Mouse (Mus musculus): ENCODE results near the gene Dok4. TPM values are rescaled to one million over a fixed set of nuclear protein-coding genes. Genes with fewer than 3 reads are reported as not detected.
A peak's percentile ranks its signal among the peaks of the same experiment; 100 is the strongest.

The Dok4 gene
- polyA plus RNA-seq, 1 experiment, result 9.3 TPM

GRCm38 (mm10) chr8:94914256-94914655 lies 38.1 kb upstream of the Dok4 start:
- peaks cover 18% of the 10 kb centered on the region for H3K4me1 ChIP-seq (ENCODE audit: control insufficient read depth, insufficient read depth, low read length)
- no peak for TF ChIP-seq CTCF (IDR thresholded peaks at IDR 0.05; ENCODE audit: borderline replicate concordance, insufficient read depth, low read length)
- peak; percentile 22; the same call in 1 of the 2 replicates for TF ChIP-seq POLR2A (IDR thresholded peaks at IDR 0.05; ENCODE audit: low read depth, low read length)
- no peak overlapping the region for H3K4me3 ChIP-seq (ENCODE audit: insufficient read depth, low read length)
- peak overlapping the region; percentile 82 for H3K27ac ChIP-seq (ENCODE audit: insufficient read depth, low read length)

GRCm38 (mm10) chr8:94913061-94913660 lies 37.0 kb upstream of the Dok4 start:
- TF ChIP-seq CTCF (IDR thresholded peaks at IDR 0.05; ENCODE audit: borderline replicate concordance, insufficient read depth, low read length) (peak; percentile 9; the same call in 1 of the 2 replicates), POLR2A (IDR thresholded peaks at IDR 0.05; ENCODE audit: low read depth, low read length) (no peak)
- H3K4me3 ChIP-seq (ENCODE audit: insufficient read depth, low read length), result no peak overlapping the region
- peak overlapping the region; percentile 67; the same call in 1 of the 2 replicates for H3K27ac ChIP-seq (ENCODE audit: insufficient read depth, low read length)
- peaks cover 18% of the 10 kb centered on the region for H3K4me1 ChIP-seq (ENCODE audit: control insufficient read depth, insufficient read depth, low read length)

DNA sequence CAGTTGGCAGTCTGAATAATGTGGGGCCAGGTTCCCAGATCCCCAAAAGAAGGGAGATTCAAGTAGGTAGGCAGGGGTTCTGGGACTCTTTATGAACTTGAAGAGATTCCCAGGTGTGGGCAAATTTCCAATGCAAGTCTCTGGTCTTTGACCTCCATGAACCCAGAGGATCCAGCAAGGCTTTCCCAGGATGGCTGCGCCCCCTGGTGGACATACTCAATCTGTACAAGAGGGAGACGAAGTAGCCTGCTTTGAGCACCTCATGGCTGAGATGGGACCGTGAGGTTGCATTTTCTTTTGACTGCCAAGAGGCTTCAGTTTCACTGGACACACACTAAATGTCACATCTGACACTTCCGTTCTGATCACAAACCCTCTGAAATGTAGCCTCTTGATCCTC lies 32.7 kb upstream of the Dok4 start:
- Histone ChIP-seq H3K4me3 (ENCODE audit: insufficient read depth, low read length) (no peak overlapping the region), H3K4me1 (ENCODE audit: control insufficient read depth, insufficient read depth, low read length) (peaks cover 16% of the 10 kb centered on the region; the same call in 1 of the 2 replicates), H3K27ac (ENCODE audit: insufficient read depth, low read length) (no peak overlapping the region)
- TF ChIP-seq CTCF (IDR thresholded peaks at IDR 0.05; ENCODE audit: borderline replicate concordance, insufficient read depth, low read length) (peak; percentile 76), POLR2A (IDR thresholded peaks at IDR 0.05; ENCODE audit: low read depth, low read length) (no peak)

- TF ChIP-seq POLR2A (IDR thresholded peaks at IDR 0.05; ENCODE audit: low read depth, low read length) (no peak), CTCF (IDR thresholded peaks at IDR 0.05; ENCODE audit: borderline replicate concordance, insufficient read depth, low read length) (no peak)
- H3K4me1 ChIP-seq (ENCODE audit: control insufficient read depth, insufficient read depth, low read length), result peaks cover 12% of the 10 kb centered on the region; the same call in 1 of the 2 replicates
- no peak overlapping the region for H3K27ac ChIP-seq (ENCODE audit: insufficient read depth, low read length)
- no peak overlapping the region for H3K4me3 ChIP-seq (ENCODE audit: insufficient read depth, low read length)
Measured at GRCm38 (mm10) chr8:94907591-94908300, 31.6 kb upstream of the Dok4 start.

DNA sequence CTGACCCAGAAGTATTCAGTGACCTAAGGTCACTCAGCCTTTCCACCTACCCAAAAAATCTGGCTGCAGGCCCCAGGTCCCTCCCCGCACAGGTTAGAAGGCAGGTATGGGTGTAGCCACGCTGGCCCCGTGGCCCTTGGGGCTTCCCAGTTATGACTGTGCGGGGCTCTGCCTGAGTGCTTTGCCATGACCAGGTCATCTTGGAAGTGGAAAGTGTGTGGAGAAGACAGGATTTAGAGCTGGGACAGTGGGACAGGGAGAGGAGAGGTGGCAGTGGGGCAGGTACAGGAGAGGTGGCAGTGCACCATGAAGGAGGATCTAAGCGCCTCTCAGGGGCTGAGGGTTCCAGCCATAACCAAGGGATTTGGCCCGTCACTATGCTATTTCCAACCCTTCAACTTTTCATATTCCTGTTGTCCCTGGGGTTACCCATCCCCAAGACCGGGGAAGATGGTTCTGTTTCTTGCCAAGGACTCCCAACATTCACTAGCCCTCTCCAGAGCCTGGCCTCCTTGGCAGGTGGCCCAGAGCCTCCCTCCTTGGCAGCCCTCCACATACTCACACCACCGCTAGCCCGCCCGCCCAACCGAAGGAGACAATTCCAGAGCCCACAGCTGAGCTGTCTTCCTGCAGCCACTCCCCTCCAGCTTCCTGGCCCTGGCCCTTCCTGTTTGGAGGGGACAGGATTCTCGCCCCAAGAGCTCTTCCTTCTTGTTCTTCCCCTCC lies 28.5 kb upstream of the Dok4 start:
- no peak for TF ChIP-seq POLR2A (IDR thresholded peaks at IDR 0.05; ENCODE audit: low read depth, low read length)
- TF ChIP-seq CTCF (IDR thresholded peaks at IDR 0.05; ENCODE audit: borderline replicate concordance, insufficient read depth, low read length), result no peak
- Histone ChIP-seq H3K27ac (ENCODE audit: insufficient read depth, low read length) (0 out of 2 replicates have a peak overlapping the region, but pooled peaks have one; percentile 1), H3K4me1 (ENCODE audit: control insufficient read depth, insufficient read depth, low read length) (peaks cover 17% of the 10 kb centered on the region; the same call in 1 of the 2 replicates)

GRCm38 (mm10) chr8:94903709-94904108 lies 27.6 kb upstream of the Dok4 start:
- Histone ChIP-seq H3K4me3 (ENCODE audit: insufficient read depth, low read length) (no peak overlapping the region), H3K4me1 (ENCODE audit: control insufficient read depth, insufficient read depth, low read length) (peaks cover 17% of the 10 kb centered on the region; the same call in 1 of the 2 replicates), H3K27ac (ENCODE audit: insufficient read depth, low read length) (0 out of 2 replicates have a peak overlapping the region, but pooled peaks have one; percentile 1)
- TF ChIP-seq POLR2A (IDR thresholded peaks at IDR 0.05; ENCODE audit: low read depth, low read length) (no peak), CTCF (IDR thresholded peaks at IDR 0.05; ENCODE audit: borderline replicate concordance, insufficient read depth, low read length) (no peak)

More for the DNA sequence above, 28.5 kb upstream of the Dok4 start:
- H3K4me3 ChIP-seq (ENCODE audit: insufficient read depth, low read length), result no peak overlapping the region

GRCm38 (mm10) chr8:94901031-94901430 lies 24.9 kb upstream of the Dok4 start:
- no peak for TF ChIP-seq POLR2A (IDR thresholded peaks at IDR 0.05; ENCODE audit: low read depth, low read length)
- no peak for TF ChIP-seq CTCF (IDR thresholded peaks at IDR 0.05; ENCODE audit: borderline replicate concordance, insufficient read depth, low read length)
- Histone ChIP-seq H3K27ac (ENCODE audit: insufficient read depth, low read length) (no peak overlapping the region), H3K4me1 (ENCODE audit: control insufficient read depth, insufficient read depth, low read length) (peaks cover 17% of the 10 kb centered on the region; the same call in 1 of the 2 replicates), H3K4me3 (ENCODE audit: insufficient read depth, low read length) (no peak overlapping the region)

GRCm38 (mm10) chr8:94900617-94901016 lies 24.5 kb upstream of the Dok4 start:
- Histone ChIP-seq H3K4me3 (ENCODE audit: insufficient read depth, low read length) (no peak overlapping the region), H3K27ac (ENCODE audit: insufficient read depth, low read length) (no peak overlapping the region), H3K4me1 (ENCODE audit: control insufficient read depth, insufficient read depth, low read length) (peaks cover 16% of the 10 kb centered on the region; the same call in 1 of the 2 replicates)
- TF ChIP-seq CTCF (IDR thresholded peaks at IDR 0.05; ENCODE audit: borderline replicate concordance, insufficient read depth, low read length), result no peak
- TF ChIP-seq POLR2A (IDR thresholded peaks at IDR 0.05; ENCODE audit: low read depth, low read length), result no peak

DNA sequence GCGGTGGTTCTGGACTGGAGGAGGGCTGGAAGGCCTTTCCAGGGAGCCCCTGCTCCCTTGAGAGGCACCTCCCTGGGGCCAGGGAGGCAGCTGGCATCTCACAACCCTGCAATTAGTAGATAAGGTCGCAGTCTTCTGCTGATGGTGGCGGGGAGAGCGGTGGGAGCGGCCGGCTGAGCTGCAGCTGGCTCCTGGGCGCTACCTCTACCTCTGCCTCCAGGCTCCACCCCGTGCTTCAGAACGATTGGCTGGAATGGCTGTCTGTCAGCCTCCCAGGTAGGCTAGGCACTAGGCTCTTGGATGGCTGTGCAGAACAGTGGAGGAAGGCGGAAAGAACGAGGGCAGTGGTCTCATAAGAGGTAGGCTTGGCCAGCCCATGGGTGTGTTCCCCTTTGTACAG lies 23.1 kb upstream of the Dok4 start:
- TF ChIP-seq POLR2A (IDR thresholded peaks at IDR 0.05; ENCODE audit: low read depth, low read length) (no peak), CTCF (IDR thresholded peaks at IDR 0.05; ENCODE audit: borderline replicate concordance, insufficient read depth, low read length) (no peak)
- H3K27ac ChIP-seq (ENCODE audit: insufficient read depth, low read length), result no peak overlapping the region
- H3K4me1 ChIP-seq (ENCODE audit: control insufficient read depth, insufficient read depth, low read length), result peaks cover 7% of the 10 kb centered on the region; the same call in 1 of the 2 replicates
- H3K4me3 ChIP-seq (ENCODE audit: insufficient read depth, low read length), result no peak overlapping the region

Data from embryonic fibroblast, embryonic 13.5 days (primary cell).